Mouse (Mus musculus) G1E-ER4 (cell line): ENCODE results near the gene Tsen54. TPM values are rescaled to one million over a fixed set of nuclear protein-coding genes. Genes with fewer than 3 reads are reported as not detected.

Source experiments
- GATA1 ChIP-seq: IDR thresholded peaks from one replicate; pipeline ENCODE4 v1.8.0; 2012; ENCODE audit warnings: low read length, inconsistent platforms
- polyA plus RNA-seq: library from polyadenylated mRNA; stranded (reverse); fragments of >175 nt; gene quantifications from 2 replicates; pipeline ENCODE4 v1.2.3, GENCODE M21; 2012

Gene Tsen54
- polyA plus RNA-seq, 1 experiment = 63.7 TPM

GRCm38 (mm10) chr11:115863895-115864294, 49.4 kb downstream of the Tsen54 start:
- no peak for TF ChIP-seq GATA1

- no peak for TF ChIP-seq GATA1
Observed at GRCm38 (mm10) chr11:115869393-115869792, 54.9 kb downstream of the Tsen54 start.

- no peak for TF ChIP-seq GATA1
Observed at GRCm38 (mm10) chr11:115872437-115872836, 57.9 kb downstream of the Tsen54 start.

Other genes starting within 250 kb of the Tsen54 start
- 66.9 and 85.8 TPM in 2 replicates for gene Mrps7, start 210.8 kb upstream of the Tsen54 start, polyA plus RNA-seq
- 73.5 and 127 TPM in 2 replicates for gene Gga3, start 210.7 kb upstream of the Tsen54 start, polyA plus RNA-seq
- 30.0 and 42.5 TPM in 2 replicates for gene Mif4gd, start 201.8 kb upstream of the Tsen54 start, polyA plus RNA-seq
- gene Slc25a19, start 186.4 kb upstream of the Tsen54 start, polyA plus RNA-seq = 23.0 and 23.2 TPM in 2 replicates
- gene Grb2, start 106.1 kb upstream of the Tsen54 start, polyA plus RNA-seq = 158 and 209 TPM in 2 replicates
- 54.3 and 62.3 TPM in 2 replicates for gene Tmem94, start 49.3 kb upstream of the Tsen54 start, polyA plus RNA-seq
- 0.68 and 0.82 TPM in 2 replicates for gene Caskin2, start 1.1 kb upstream of the Tsen54 start, polyA plus RNA-seq
- gene Llgl2, start 9.3 kb downstream of the Tsen54 start, polyA plus RNA-seq = 23.4 and 41.3 TPM in 2 replicates
- gene Myo15b, start 43.7 kb downstream of the Tsen54 start, polyA plus RNA-seq = 0.41 and 0.46 TPM in 2 replicates
- gene Smim5, start 85.2 kb downstream of the Tsen54 start, polyA plus RNA-seq = 9.2 and 13.4 TPM in 2 replicates
- gene Smim6, start 97.3 kb downstream of the Tsen54 start, polyA plus RNA-seq = 0.21 TPM in 1 of 2 replicates, not detected in the other
- gene Sap30bp, start 118.6 kb downstream of the Tsen54 start, polyA plus RNA-seq = 26.9 and 40.4 TPM in 2 replicates
- gene Recql5, start 118.8 kb downstream of the Tsen54 start, polyA plus RNA-seq = 13.3 and 22.0 TPM in 2 replicates
- 0.04 and 0.13 TPM in 2 replicates for gene Itgb4, start 160.0 kb downstream of the Tsen54 start, polyA plus RNA-seq
- gene Galk1, start 198.0 kb downstream of the Tsen54 start, polyA plus RNA-seq = 95.4 and 132 TPM in 2 replicates
- gene H3f3b, start 213.2 kb downstream of the Tsen54 start, polyA plus RNA-seq = 312 and 429 TPM in 2 replicates
- gene Unk, start 215.6 kb downstream of the Tsen54 start, polyA plus RNA-seq = 56.9 and 68.4 TPM in 2 replicates